Mouse (Mus musculus): ENCODE measurements around the gene Rpl13. TPM values are rescaled to one million over a fixed set of nuclear protein-coding genes. Genes with fewer than 3 reads are reported as not detected.

Gene Rpl13
- polyA plus RNA-seq, 1 experiment from 2014 or later: 865 TPM

- ATAC-seq (ENCODE audit: low FRiP score) (no peak), DNase-seq (ENCODE audit: low spot score) (no peak)
- 42% methylated on average over 9 of the region's 9 CpGs for WGBS
- Histone ChIP-seq H3K27ac (peak overlapping the region; percentile 56; the same call in 1 of the 2 replicates), H3K9me3 (ENCODE audit: control insufficient read depth, low read length) (no peaks in the 10 kb centered on the region), H3K27me3 (ENCODE audit: control insufficient read depth, insufficient read depth, low read length) (no peaks in the 10 kb centered on the region), H3K4me1 (replicated peaks; ENCODE audit: control insufficient read depth, insufficient read depth, low read length) (peaks cover 13% of the 10 kb centered on the region), H3K4me2 (replicated peaks) (peak overlapping the region; percentile 17), H3K4me3 (replicated peaks; ENCODE audit: low read length) (no peak overlapping the region), H3K36me3 (replicated peaks; ENCODE audit: control insufficient read depth, insufficient read depth) (no peaks in the 10 kb centered on the region), H3K9ac (no peak overlapping the region)
Observed at GRCm38 (mm10) chr8:123135806-123136205, 33.7 kb downstream of the Rpl13 start.

- no peak overlapping the region for H3K4me2 ChIP-seq (replicated peaks)
- H3K4me3 ChIP-seq (replicated peaks; ENCODE audit: low read length): no peak overlapping the region
- DNase-seq (ENCODE audit: low spot score) (no peak), ATAC-seq (ENCODE audit: low FRiP score) (no peak)
- no peak overlapping the region for H3K27ac ChIP-seq
- no peaks in the 10 kb centered on the region for H3K9me3 ChIP-seq (ENCODE audit: control insufficient read depth, low read length)
- no peaks in the 10 kb centered on the region for H3K27me3 ChIP-seq (ENCODE audit: control insufficient read depth, insufficient read depth, low read length)
- H3K36me3 ChIP-seq (replicated peaks; ENCODE audit: control insufficient read depth, insufficient read depth): no peaks in the 10 kb centered on the region
- H3K4me1 ChIP-seq (replicated peaks; ENCODE audit: control insufficient read depth, insufficient read depth, low read length): peaks cover 13% of the 10 kb centered on the region
- H3K9ac ChIP-seq: no peak overlapping the region
- 80% methylated on average over 9 of the region's 9 CpGs for WGBS
Observed at GRCm38 (mm10) chr8:123136287-123136686, 34.1 kb downstream of the Rpl13 start.

GRCm38 (mm10) chr8:123137645-123138077, 35.5 kb downstream of the Rpl13 start:
- peak; percentile 49 for ATAC-seq (ENCODE audit: low FRiP score)
- peak; percentile 54 for DNase-seq (ENCODE audit: low spot score)
- Histone ChIP-seq H3K4me3 (replicated peaks; ENCODE audit: low read length) (no peak overlapping the region), H3K27ac (0 out of 2 replicates have a peak overlapping the region, but pooled peaks have one; percentile 3), H3K4me2 (replicated peaks) (no peak overlapping the region), H3K27me3 (ENCODE audit: control insufficient read depth, insufficient read depth, low read length) (no peaks in the 10 kb centered on the region), H3K9ac (no peak overlapping the region), H3K36me3 (replicated peaks; ENCODE audit: control insufficient read depth, insufficient read depth) (no peaks in the 10 kb centered on the region), H3K9me3 (ENCODE audit: control insufficient read depth, low read length) (no peaks in the 10 kb centered on the region), H3K4me1 (replicated peaks; ENCODE audit: control insufficient read depth, insufficient read depth, low read length) (peaks cover 13% of the 10 kb centered on the region)
- WGBS: 5% methylated on average over 2 of the region's 2 CpGs

GRCm38 (mm10) chr8:123138741-123139140, 36.6 kb downstream of the Rpl13 start:
- H3K36me3 ChIP-seq (replicated peaks; ENCODE audit: control insufficient read depth, insufficient read depth): no peaks in the 10 kb centered on the region
- no peaks in the 10 kb centered on the region for H3K9me3 ChIP-seq (ENCODE audit: control insufficient read depth, low read length)
- no peak overlapping the region for H3K27ac ChIP-seq
- ATAC-seq (ENCODE audit: low FRiP score): no peak
- no peak overlapping the region for H3K4me2 ChIP-seq (replicated peaks)
- no peak overlapping the region for H3K9ac ChIP-seq
- H3K4me1 ChIP-seq (replicated peaks; ENCODE audit: control insufficient read depth, insufficient read depth, low read length): peaks cover 13% of the 10 kb centered on the region
- H3K27me3 ChIP-seq (ENCODE audit: control insufficient read depth, insufficient read depth, low read length): no peaks in the 10 kb centered on the region
- H3K4me3 ChIP-seq (replicated peaks; ENCODE audit: low read length): no peak overlapping the region
- no peak for DNase-seq (ENCODE audit: low spot score)
- 73% methylated on average over 4 of the region's 4 CpGs for WGBS

- H3K9me3 ChIP-seq (ENCODE audit: control insufficient read depth, low read length): no peaks in the 10 kb centered on the region
- peak overlapping the region; percentile 62 for H3K27ac ChIP-seq
- no peaks in the 10 kb centered on the region for H3K36me3 ChIP-seq (replicated peaks; ENCODE audit: control insufficient read depth, insufficient read depth)
- H3K4me2 ChIP-seq (replicated peaks): no peak overlapping the region
- DNase-seq (ENCODE audit: low spot score): peak; percentile 72
- 71% methylated on average over 14 of the region's 14 CpGs for WGBS
- H3K27me3 ChIP-seq (ENCODE audit: control insufficient read depth, insufficient read depth, low read length): no peaks in the 10 kb centered on the region
- no peak overlapping the region for H3K9ac ChIP-seq
- H3K4me1 ChIP-seq (replicated peaks; ENCODE audit: control insufficient read depth, insufficient read depth, low read length): no peaks in the 10 kb centered on the region
- H3K4me3 ChIP-seq (replicated peaks; ENCODE audit: low read length): no peak overlapping the region
- ATAC-seq (ENCODE audit: low FRiP score): peak; percentile 53; the same call in 1 of the 2 replicates
Observed at GRCm38 (mm10) chr8:123141741-123142462, 39.8 kb downstream of the Rpl13 start.

- no peaks in the 10 kb centered on the region for H3K4me1 ChIP-seq (replicated peaks; ENCODE audit: control insufficient read depth, insufficient read depth, low read length)
- no peaks in the 10 kb centered on the region for H3K36me3 ChIP-seq (replicated peaks; ENCODE audit: control insufficient read depth, insufficient read depth)
- no peak overlapping the region for H3K9ac ChIP-seq
- H3K27me3 ChIP-seq (ENCODE audit: control insufficient read depth, insufficient read depth, low read length): no peaks in the 10 kb centered on the region
- H3K4me3 ChIP-seq (replicated peaks; ENCODE audit: low read length): no peak overlapping the region
- no peak overlapping the region for H3K27ac ChIP-seq
- no peaks in the 10 kb centered on the region for H3K9me3 ChIP-seq (ENCODE audit: control insufficient read depth, low read length)
- no peak overlapping the region for H3K4me2 ChIP-seq (replicated peaks)
- DNase-seq (ENCODE audit: low spot score) (no peak), ATAC-seq (ENCODE audit: low FRiP score) (no peak)
- WGBS: 63% methylated on average over 6 of the region's 6 CpGs
Observed at GRCm38 (mm10) chr8:123145279-123145678, 43.1 kb downstream of the Rpl13 start.

GRCm38 (mm10) chr8:123146390-123146789, 44.2 kb downstream of the Rpl13 start:
- WGBS: 82% methylated on average over 7 of the region's 7 CpGs
- Histone ChIP-seq H3K4me1 (replicated peaks; ENCODE audit: control insufficient read depth, insufficient read depth, low read length) (no peaks in the 10 kb centered on the region), H3K9me3 (ENCODE audit: control insufficient read depth, low read length) (no peaks in the 10 kb centered on the region), H3K36me3 (replicated peaks; ENCODE audit: control insufficient read depth, insufficient read depth) (no peaks in the 10 kb centered on the region), H3K4me2 (replicated peaks) (no peak overlapping the region), H3K27ac (no peak overlapping the region; the same call in 1 of the 2 replicates), H3K9ac (no peak overlapping the region), H3K27me3 (ENCODE audit: control insufficient read depth, insufficient read depth, low read length) (no peaks in the 10 kb centered on the region), H3K4me3 (replicated peaks; ENCODE audit: low read length) (no peak overlapping the region)
- no peak for ATAC-seq (ENCODE audit: low FRiP score)
- DNase-seq (ENCODE audit: low spot score): no peak

- no peak overlapping the region for H3K4me2 ChIP-seq (replicated peaks)
- no peak overlapping the region for H3K9ac ChIP-seq
- no peak overlapping the region for H3K27ac ChIP-seq
- H3K36me3 ChIP-seq (replicated peaks; ENCODE audit: control insufficient read depth, insufficient read depth): no peaks in the 10 kb centered on the region
- DNase-seq (ENCODE audit: low spot score) (no peak), ATAC-seq (ENCODE audit: low FRiP score) (no peak)
- no peak overlapping the region for H3K4me3 ChIP-seq (replicated peaks; ENCODE audit: low read length)
- WGBS: 69% methylated on average over 9 of the region's 9 CpGs
- H3K4me1 ChIP-seq (replicated peaks; ENCODE audit: control insufficient read depth, insufficient read depth, low read length): no peaks in the 10 kb centered on the region
- no peaks in the 10 kb centered on the region for H3K9me3 ChIP-seq (ENCODE audit: control insufficient read depth, low read length)
- no peaks in the 10 kb centered on the region for H3K27me3 ChIP-seq (ENCODE audit: control insufficient read depth, insufficient read depth, low read length)
Observed at GRCm38 (mm10) chr8:123150737-123151171, 48.6 kb downstream of the Rpl13 start.

All from hindbrain, embryonic 14.5 days (tissue).